Mouse (Mus musculus) myocyte (in vitro differentiated cells): ENCODE measurements at regions not wholly inside any gene's neighbourhood (a gene's known extent, or its start where the extent isn't known, plus 50 kb on each side); places are given as distances from the start of the nearest gene placed in this dataset.

ENCODE experiments used
- H3K27me3 ChIP-seq: one replicate; pipeline ENCODE4 v1.6.1; 2011; ENCODE audit not compliant: control insufficient read depth, insufficient read depth, insufficient read length
- H3K36me3 ChIP-seq: one replicate; pipeline ENCODE4 v1.6.1; 2011; ENCODE audit not compliant: control insufficient read depth, insufficient read depth
- H3K4me2 ChIP-seq: one replicate; pipeline ENCODE4 v1.6.1; 2011; ENCODE audit warnings: low read depth, control low read depth
- H3K4me3 ChIP-seq: one replicate; pipeline ENCODE4 v1.5.1; 2011; ENCODE audit warnings: mild to moderate bottlenecking, control low read depth, moderate library complexity
- H3K79me2 ChIP-seq: one replicate; pipeline ENCODE4 v1.6.1; 2011; ENCODE audit not compliant: control insufficient read depth, insufficient read depth
- H3ac ChIP-seq: one replicate; pipeline ENCODE4 v1.6.1; 2011; ENCODE audit not compliant: control insufficient read depth, insufficient read length
- CEBPB ChIP-seq: IDR thresholded peaks from 2 replicates; pipeline ENCODE4 v1.6.1; 2011; ENCODE audit warnings: mild to moderate bottlenecking, moderate library complexity; ENCODE audit not compliant: poor library complexity, insufficient read depth, severe bottlenecking
- E2F4 ChIP-seq: IDR thresholded peaks from one replicate; pipeline ENCODE4 v1.6.1; 2011; ENCODE audit warnings: mild to moderate bottlenecking, control low read depth, moderate library complexity; ENCODE audit not compliant: insufficient read depth
- MAX ChIP-seq: IDR thresholded peaks from one replicate; pipeline ENCODE4 v1.6.1; 2011; ENCODE audit warnings: low read depth, mild to moderate bottlenecking, control low read depth
- MYOD1 ChIP-seq, 3 experiments: IDR thresholded peaks; one replicate each; pipeline ENCODE4 v1.6.1; 2011; ENCODE audit warnings: control low read depth in 2 of 3, low read depth in 2 of 3, mild to moderate bottlenecking in 2 of 3, moderate library complexity in 1 of 3; ENCODE audit not compliant: insufficient read length in 2 of 3, control insufficient read depth in 1 of 3
- MYOG ChIP-seq, 3 experiments: IDR thresholded peaks; one replicate each; pipeline ENCODE4 v1.6.1; 2011; ENCODE audit warnings: control low read depth in 2 of 3, low read depth in 2 of 3, mild to moderate bottlenecking in 2 of 3; ENCODE audit not compliant: insufficient read length in 2 of 3, control insufficient read depth in 1 of 3, insufficient read depth in 1 of 3
- POLR2A ChIP-seq: IDR thresholded peaks from one replicate; pipeline ENCODE4 v1.6.1; 2011; ENCODE audit warnings: low read depth, mild to moderate bottlenecking, control low read depth, moderate library complexity; ENCODE audit not compliant: insufficient read length
- POLR2AphosphoS2 ChIP-seq: IDR thresholded peaks from one replicate; pipeline ENCODE4 v1.6.1; 2011; ENCODE audit warnings: low read depth, control low read depth; ENCODE audit not compliant: insufficient read length
- REST ChIP-seq: IDR thresholded peaks from one replicate; pipeline ENCODE4 v1.6.1; 2011; ENCODE audit warnings: mild to moderate bottlenecking, control low read depth, moderate library complexity; ENCODE audit not compliant: insufficient read depth, insufficient read length
- SRF ChIP-seq: IDR thresholded peaks from one replicate; pipeline ENCODE4 v1.6.1; 2011; ENCODE audit warnings: low read depth; ENCODE audit not compliant: control insufficient read depth, insufficient read length
- TCF12 ChIP-seq: IDR thresholded peaks from one replicate; pipeline ENCODE4 v1.6.1; 2011; ENCODE audit warnings: mild to moderate bottlenecking, control low read depth; ENCODE audit not compliant: poor library complexity, insufficient read depth, severe bottlenecking
- TCF3 ChIP-seq: IDR thresholded peaks from one replicate; pipeline ENCODE4 v1.6.1; 2011; ENCODE audit warnings: low read depth, control low read depth; ENCODE audit not compliant: insufficient read length
- USF1 ChIP-seq: IDR thresholded peaks from one replicate; pipeline ENCODE4 v1.6.1; 2011; ENCODE audit warnings: low read depth, mild to moderate bottlenecking, control low read depth, moderate library complexity

GRCm38 (mm10) chr1:34760547-34760946 is 82.3 kb downstream of the Fam168b start:
- H3K27me3 ChIP-seq: peaks cover 15% of the 10 kb centered on the region
- no peaks in the 10 kb centered on the region for H3K36me3 ChIP-seq
- H3K79me2 ChIP-seq: no peaks in the 10 kb centered on the region
- H3ac ChIP-seq: no peak overlapping the region
- TF ChIP-seq SRF (no peak), POLR2A (no peak), MYOD1 (IDR thresholded peaks at IDR 0.05; ENCODE audit: control insufficient read depth in 1 of 3, insufficient read length in 2 of 3, low read depth in 2 of 3) (no peak), CEBPB (no peak), MYOG (IDR thresholded peaks at IDR 0.05; ENCODE audit: control insufficient read depth in 1 of 3, insufficient read depth in 1 of 3, insufficient read length in 2 of 3, low read depth in 2 of 3) (no peak), MAX (no peak), POLR2AphosphoS2 (no peak), USF1 (no peak), REST (no peak), E2F4 (no peak), TCF3 (no peak), TCF12 (no peak)
- no peak overlapping the region for H3K4me2 ChIP-seq
- H3K4me3 ChIP-seq: no peak overlapping the region

DNA sequence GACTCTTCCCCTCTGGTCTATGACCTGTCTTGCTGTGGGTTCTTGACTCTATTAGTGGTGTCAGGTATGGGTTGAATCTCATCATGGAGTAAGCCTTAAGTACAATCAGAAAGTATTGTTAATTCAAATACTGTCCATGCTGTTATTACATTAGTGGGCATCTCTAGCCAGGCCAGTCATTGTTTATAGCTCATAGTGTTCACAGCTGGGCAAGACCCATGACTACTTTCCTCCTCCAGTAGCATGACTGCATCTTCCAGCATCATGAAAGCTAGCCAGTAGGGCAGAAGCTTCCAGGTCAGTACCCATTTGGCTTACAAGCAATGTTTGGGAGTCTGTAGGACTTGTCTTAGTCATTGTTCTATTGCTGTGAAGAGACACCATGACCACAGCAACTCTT is 81.4 kb downstream of the Fam168b start:
- Histone ChIP-seq H3K36me3 (no peaks in the 10 kb centered on the region), H3K27me3 (peaks cover 15% of the 10 kb centered on the region), H3ac (no peak overlapping the region), H3K79me2 (no peaks in the 10 kb centered on the region), H3K4me3 (no peak overlapping the region), H3K4me2 (no peak overlapping the region)
- TF ChIP-seq SRF (no peak), REST (no peak), MAX (no peak), MYOG (IDR thresholded peaks at IDR 0.05; ENCODE audit: control insufficient read depth in 1 of 3, insufficient read depth in 1 of 3, insufficient read length in 2 of 3, low read depth in 2 of 3) (no peak), TCF3 (no peak), POLR2A (no peak), TCF12 (no peak), USF1 (no peak), MYOD1 (IDR thresholded peaks at IDR 0.05; ENCODE audit: control insufficient read depth in 1 of 3, insufficient read length in 2 of 3, low read depth in 2 of 3) (no peak), E2F4 (no peak), CEBPB (no peak), POLR2AphosphoS2 (no peak)

- Histone ChIP-seq H3K27me3 (peaks cover 15% of the 10 kb centered on the region), H3K79me2 (no peaks in the 10 kb centered on the region), H3K36me3 (no peaks in the 10 kb centered on the region), H3ac (no peak overlapping the region), H3K4me3 (no peak overlapping the region), H3K4me2 (no peak overlapping the region)
- TF ChIP-seq REST: no peak
Observed at GRCm38 (mm10) chr1:34761870-34762269, 81.0 kb downstream of the Fam168b start.
